Comparison of ENCODE assay signal across 13 mouse cellular contexts in genomic region chr4:41678863-41679262, GRCm38 (mm10). TPM values are rescaled to one million over a fixed set of nuclear protein-coding genes. Genes with fewer than 3 reads are reported as not detected.
DNase-seq lines count a peak whose midpoint lies in the region; ATAC-seq and TF ChIP-seq lines count a peak whose summit lies in the region.
"Had no signal": no experiment of that assay in that cellular context is flagged by ENCODE, and none has a peak within 500 bp of the region (broad histone marks: within the 10 kb centered on the region; RNA-seq: fewer than 3 reads in every experiment).

No protein-coding gene starts in this region.

- peak overlapping the region; percentile 68 for H3K9ac ChIP-seq in heart, embryonic 13.5 days
- no peak overlapping the region for H3K9ac ChIP-seq in lung, embryonic 16.5 days (ENCODE audit: low read length)
- H3K9ac ChIP-seq in forebrain, embryonic 15.5 days (replicated peaks) = no peak overlapping the region
- no peak overlapping the region for H3K9ac ChIP-seq in stomach, embryonic 16.5 days (ENCODE audit: low read length)
- H3K9ac ChIP-seq: embryonic facial prominence, embryonic 12.5 days had no signal

- 39% methylated on average over 6 of the region's 6 CpGs for WGBS in heart, embryonic 13.5 days
- WGBS in lung, embryonic 16.5 days = 48% methylated on average over 6 of the region's 6 CpGs
- WGBS in lung, adult 2 months = 64% methylated on average over 6 of the region's 6 CpGs
- 69% methylated on average over 6 of the region's 6 CpGs for WGBS in forebrain, embryonic 15.5 days
- 54% methylated on average over 6 of the region's 6 CpGs for WGBS in stomach, embryonic 16.5 days

- intact Hi-C loops in heart, postnatal 10 days (cut with DNase I) = no loop called here

- H3K36me3 ChIP-seq in heart, embryonic 13.5 days = no peaks in the 10 kb centered on the region
- H3K36me3 ChIP-seq in lung, embryonic 16.5 days (ENCODE audit: control insufficient read depth, insufficient read depth, low read length) = no peaks in the 10 kb centered on the region
- no peaks in the 10 kb centered on the region for H3K36me3 ChIP-seq in forebrain, embryonic 15.5 days
- no peaks in the 10 kb centered on the region for H3K36me3 ChIP-seq in stomach, embryonic 16.5 days (ENCODE audit: control insufficient read depth, insufficient read depth, low read length)
- H3K36me3 ChIP-seq: embryonic facial prominence, embryonic 12.5 days had no signal

- no peak for DNase-seq in heart, postnatal 10 days
- DNase-seq in lung, adult 2 months = no peak
- DNase-seq in layer of hippocampus, adult 9-11 months = no peak
- DNase-seq: layer of hippocampus, postnatal 36 days; liver; lung, postnatal 36 days; right cerebral cortex, postnatal 14 days had no signal

- H3K27me3 ChIP-seq in heart, embryonic 13.5 days (replicated peaks) = peaks cover 34% of the 10 kb centered on the region
- H3K27me3 ChIP-seq in lung, embryonic 16.5 days (ENCODE audit: control insufficient read depth, insufficient read depth, low read depth, low read length) = peaks cover 2% of the 10 kb centered on the region; the same call in 1 of the 2 replicates
- no peaks in the 10 kb centered on the region for H3K27me3 ChIP-seq in forebrain, embryonic 15.5 days
- H3K27me3 ChIP-seq in stomach, embryonic 16.5 days (ENCODE audit: control insufficient read depth, insufficient read depth, low read length) = 0 out of 2 replicates have a peak, but pooled peaks cover 8% of the 10 kb centered on the region
- H3K27me3 ChIP-seq: embryonic facial prominence, embryonic 12.5 days had no signal

- no peak for ATAC-seq in heart, embryonic 13.5 days (ENCODE audit: extremely low read depth, insufficient number of reproducible peaks, low FRiP score, low TSS enrichment)
- ATAC-seq in lung, embryonic 16.5 days (ENCODE audit: low read depth) = no peak
- ATAC-seq in forebrain, embryonic 15.5 days (replicated peaks) = no peak
- no peak for ATAC-seq in stomach, embryonic 16.5 days (ENCODE audit: insufficient read depth, low FRiP score)

- H3K4me3 ChIP-seq in heart, embryonic 13.5 days = no peak overlapping the region
- H3K4me3 ChIP-seq in lung, embryonic 16.5 days (ENCODE audit: low read length) = no peak overlapping the region
- H3K4me3 ChIP-seq in lung, adult 2 months (replicated peaks; ENCODE audit: extremely low read depth, low read depth, low read length) = no peak overlapping the region
- H3K4me3 ChIP-seq in forebrain, embryonic 15.5 days = no peak overlapping the region
- H3K4me3 ChIP-seq in stomach, embryonic 16.5 days (replicated peaks; ENCODE audit: low read length) = no peak overlapping the region
- H3K4me3 ChIP-seq: embryonic facial prominence, embryonic 12.5 days had no signal

- H3K9me3 ChIP-seq in heart, embryonic 13.5 days = no peaks in the 10 kb centered on the region
- H3K9me3 ChIP-seq in lung, embryonic 16.5 days (ENCODE audit: control insufficient read depth, low read length) = no peaks in the 10 kb centered on the region
- H3K9me3 ChIP-seq in forebrain, embryonic 15.5 days = no peaks in the 10 kb centered on the region
- no peaks in the 10 kb centered on the region for H3K9me3 ChIP-seq in stomach, embryonic 16.5 days (replicated peaks; ENCODE audit: control insufficient read depth, low read length)
- H3K9me3 ChIP-seq: embryonic facial prominence, embryonic 12.5 days had no signal

- no peak overlapping the region for H3K4me2 ChIP-seq in heart, embryonic 13.5 days
- no peak overlapping the region for H3K4me2 ChIP-seq in lung, embryonic 16.5 days (ENCODE audit: low read depth, low read length)
- H3K4me2 ChIP-seq in forebrain, embryonic 15.5 days (replicated peaks) = no peak overlapping the region
- no peak overlapping the region for H3K4me2 ChIP-seq in stomach, embryonic 16.5 days (ENCODE audit: low read depth, low read length)
- H3K4me2 ChIP-seq: embryonic facial prominence, embryonic 12.5 days had no signal

- no peak for TF ChIP-seq CTCF in lung, adult 2 months (IDR thresholded peaks at IDR 0.05; ENCODE audit: insufficient read depth, low read length)

- H3K27ac ChIP-seq in heart, embryonic 13.5 days (replicated peaks) = 0 out of 2 replicates have a peak overlapping the region, but pooled peaks have one; percentile 5
- 0 out of 2 replicates have a peak overlapping the region, but pooled peaks have one; percentile 13 for H3K27ac ChIP-seq in lung, embryonic 16.5 days (ENCODE audit: low read length)
- 0 out of 2 replicates have a peak overlapping the region, but pooled peaks have one; percentile 8 for H3K27ac ChIP-seq in forebrain, embryonic 15.5 days (replicated peaks)
- peak overlapping the region; percentile 49; the same call in 1 of the 2 replicates for H3K27ac ChIP-seq in stomach, embryonic 16.5 days (ENCODE audit: low read length)

- no peak for TF ChIP-seq POLR2A in lung, adult 2 months (IDR thresholded peaks at IDR 0.05; ENCODE audit: borderline replicate concordance, extremely low read depth, low read depth, low read length)

- H3K4me1 ChIP-seq in heart, embryonic 13.5 days = peaks cover 65% of the 10 kb centered on the region
- H3K4me1 ChIP-seq in lung, embryonic 16.5 days (replicated peaks; ENCODE audit: control insufficient read depth, insufficient read depth, low read length) = peaks cover 38% of the 10 kb centered on the region
- no peaks in the 10 kb centered on the region for H3K4me1 ChIP-seq in lung, adult 2 months (ENCODE audit: control insufficient read depth, insufficient read depth, low read length)
- peaks cover 79% of the 10 kb centered on the region for H3K4me1 ChIP-seq in forebrain, embryonic 15.5 days
- H3K4me1 ChIP-seq in stomach, embryonic 16.5 days (ENCODE audit: control insufficient read depth, insufficient read depth, low read length) = peaks cover 36% of the 10 kb centered on the region

RNA-seq across cellular contexts. Expression of gene Cntfr, which starts 18.0 kb away (rescaled TPM):
- 2.5 and 3.9 TPM in 2 replicates for polyA plus RNA-seq in heart, embryonic 13.5 days (2015; fragmentation: Nextera tagmentation; extraction: Ambion mirVana)
- 1 to 10 TPM; 3.3 to 7.5 TPM for total RNA-seq in heart, postnatal 10 days (2021)
- polyA plus RNA-seq in lung, embryonic 16.5 days (2015; fragmentation: Nextera tagmentation; extraction: Ambion mirVana) = 6.9 and 8.4 TPM in 2 replicates
- 10.5 and 14.0 TPM in 2 replicates for polyA plus RNA-seq in lung, adult 2 months (2012; rRNA removed)
- 15.8 and 16.6 TPM in 2 replicates for polyA plus RNA-seq in forebrain, embryonic 15.5 days (2015; fragmentation: Nextera tagmentation; extraction: Ambion mirVana)
- polyA plus RNA-seq in stomach, embryonic 16.5 days (2015; fragmentation: Nextera tagmentation; extraction: Ambion mirVana) = 10.1 and 10.5 TPM in 2 replicates
- total RNA-seq: hematopoietic stem cell, adult 5-6 weeks had no signal

RNA-seq across cellular contexts. Expression of gene Il11ra1, which starts 20.9 kb away (rescaled TPM):
- 137 and 146 TPM in 2 replicates for polyA plus RNA-seq in heart, embryonic 13.5 days (2015; fragmentation: Nextera tagmentation; extraction: Ambion mirVana)
- 10 to 100 TPM; 65.3 to 66.2 TPM for total RNA-seq in heart, postnatal 10 days (2021)
- polyA plus RNA-seq in lung, embryonic 16.5 days (2015; fragmentation: Nextera tagmentation; extraction: Ambion mirVana) = 111 and 120 TPM in 2 replicates
- polyA plus RNA-seq in lung, adult 2 months (2012; rRNA removed) = 107 and 109 TPM in 2 replicates
- 23.8 and 26.4 TPM in 2 replicates for polyA plus RNA-seq in forebrain, embryonic 15.5 days (2015; fragmentation: Nextera tagmentation; extraction: Ambion mirVana)
- 143 and 152 TPM in 2 replicates for polyA plus RNA-seq in stomach, embryonic 16.5 days (2015; fragmentation: Nextera tagmentation; extraction: Ambion mirVana)

RNA-seq across cellular contexts. Expression of gene Rpp25l, which starts 34.5 kb away (rescaled TPM):
- 45.1 and 50.4 TPM in 2 replicates for polyA plus RNA-seq in heart, embryonic 13.5 days (2015; fragmentation: Nextera tagmentation; extraction: Ambion mirVana)
- 10 to 100 TPM; 28.0 to 32.1 TPM for total RNA-seq in heart, postnatal 10 days (2021)
- 80.5 and 85.0 TPM in 2 replicates for polyA plus RNA-seq in lung, embryonic 16.5 days (2015; fragmentation: Nextera tagmentation; extraction: Ambion mirVana)
- 42.8 and 44.3 TPM in 2 replicates for polyA plus RNA-seq in lung, adult 2 months (2012; rRNA removed)
- polyA plus RNA-seq in forebrain, embryonic 15.5 days (2015; fragmentation: Nextera tagmentation; extraction: Ambion mirVana) = 58.0 and 70.0 TPM in 2 replicates
- 54.3 and 58.6 TPM in 2 replicates for polyA plus RNA-seq in stomach, embryonic 16.5 days (2015; fragmentation: Nextera tagmentation; extraction: Ambion mirVana)

RNA-seq across cellular contexts. Expression of gene Enho, which starts 38.7 kb away (rescaled TPM):
- polyA plus RNA-seq in heart, embryonic 13.5 days (2015; fragmentation: Nextera tagmentation; extraction: Ambion mirVana) = 3.9 and 5.6 TPM in 2 replicates
- 1 to 10 TPM; 4.2 to 4.4 TPM for total RNA-seq in heart, postnatal 10 days (2021)
- polyA plus RNA-seq in lung, embryonic 16.5 days (2015; fragmentation: Nextera tagmentation; extraction: Ambion mirVana) = 7.8 and 8.1 TPM in 2 replicates
- 36.4 and 48.9 TPM in 2 replicates for polyA plus RNA-seq in lung, adult 2 months (2012; rRNA removed)
- 58.3 and 66.4 TPM in 2 replicates for polyA plus RNA-seq in forebrain, embryonic 15.5 days (2015; fragmentation: Nextera tagmentation; extraction: Ambion mirVana)
- polyA plus RNA-seq in stomach, embryonic 16.5 days (2015; fragmentation: Nextera tagmentation; extraction: Ambion mirVana) = 22.8 and 23.0 TPM in 2 replicates

RNA-seq across cellular contexts. Expression of gene Dctn3, which starts 44.1 kb away (rescaled TPM):
- 128 and 139 TPM in 2 replicates for polyA plus RNA-seq in heart, embryonic 13.5 days (2015; fragmentation: Nextera tagmentation; extraction: Ambion mirVana)
- total RNA-seq in heart, postnatal 10 days (2021) = 10 to 100 TPM; 85.9 to 92.3 TPM
- polyA plus RNA-seq in lung, embryonic 16.5 days (2015; fragmentation: Nextera tagmentation; extraction: Ambion mirVana) = 137 and 156 TPM in 2 replicates
- 44.3 and 45.0 TPM in 2 replicates for polyA plus RNA-seq in lung, adult 2 months (2012; rRNA removed)
- 304 and 307 TPM in 2 replicates for polyA plus RNA-seq in forebrain, embryonic 15.5 days (2015; fragmentation: Nextera tagmentation; extraction: Ambion mirVana)
- 132 TPM in 2 replicates for polyA plus RNA-seq in stomach, embryonic 16.5 days (2015; fragmentation: Nextera tagmentation; extraction: Ambion mirVana)
